Mouse (Mus musculus): ENCODE data around the gene Apba2. TPM values are rescaled to one million over a fixed set of nuclear protein-coding genes. Genes with fewer than 3 reads are reported as not detected.
A peak's percentile ranks its signal among the peaks of the same experiment; 100 is the strongest.

Apba2 gene
- total RNA-seq, 4 experiments from 2014 or later, result 1.1 to 1.9 (median 1.4) TPM

DNA sequence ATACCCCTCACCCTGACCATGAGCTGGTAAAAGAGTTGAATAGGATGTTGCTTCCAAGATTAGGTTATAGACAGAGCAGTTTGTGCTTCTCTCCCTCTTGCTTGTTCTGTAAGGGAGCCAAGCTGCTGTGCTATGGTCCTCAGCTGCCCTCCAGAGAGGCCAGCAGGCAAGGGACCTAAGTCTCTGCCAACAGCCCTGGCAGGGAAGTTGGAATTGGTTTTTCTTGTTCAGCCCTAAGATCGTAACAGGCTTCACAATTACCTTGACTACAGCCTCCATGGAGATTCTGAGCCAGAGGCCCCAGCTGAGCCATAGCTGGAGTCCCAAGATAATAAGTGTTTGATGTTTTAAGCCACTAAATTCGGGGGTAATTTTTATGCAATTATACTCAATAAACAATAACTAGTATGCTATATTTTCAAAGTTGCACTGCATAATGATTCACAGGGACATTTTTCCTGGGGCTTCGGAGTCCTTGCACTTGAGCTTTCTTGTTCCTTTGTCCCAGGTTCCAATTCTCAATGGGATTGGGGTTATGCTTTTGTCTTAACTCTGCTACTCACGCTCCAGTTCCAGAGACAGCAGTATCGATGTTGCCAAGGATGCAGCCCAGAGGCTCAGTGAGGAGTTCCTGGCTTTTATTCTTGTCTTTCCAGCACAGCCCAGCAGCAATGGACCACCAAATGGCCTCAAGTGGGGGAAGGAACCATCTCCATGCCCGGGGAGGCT lies 224.6 kb downstream of the Apba2 start:
- DNase-seq (ENCODE audit: low spot score), result no peak

DNA sequence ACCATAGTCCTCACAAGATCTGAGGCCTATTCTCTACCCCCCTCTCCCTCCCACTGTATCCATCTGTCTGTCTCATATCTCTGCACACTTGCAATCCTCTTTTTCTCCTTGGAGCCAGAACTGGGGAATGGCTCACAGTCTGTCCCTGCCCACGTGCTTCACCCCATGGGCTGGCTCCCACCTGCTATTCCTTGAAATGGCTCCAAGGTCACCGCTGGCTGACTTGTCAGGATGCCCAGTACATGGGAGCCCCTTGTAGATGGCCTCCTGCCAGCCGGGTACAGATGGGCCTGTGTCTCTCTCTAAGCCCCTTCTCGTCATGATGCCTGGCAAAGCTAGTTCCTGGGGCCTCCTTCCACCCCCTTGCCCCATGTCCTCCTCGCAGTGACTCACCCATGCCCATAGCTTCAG lies 226.7 kb downstream of the Apba2 start:
- DNase-seq (ENCODE audit: low spot score), result no peak

DNA sequence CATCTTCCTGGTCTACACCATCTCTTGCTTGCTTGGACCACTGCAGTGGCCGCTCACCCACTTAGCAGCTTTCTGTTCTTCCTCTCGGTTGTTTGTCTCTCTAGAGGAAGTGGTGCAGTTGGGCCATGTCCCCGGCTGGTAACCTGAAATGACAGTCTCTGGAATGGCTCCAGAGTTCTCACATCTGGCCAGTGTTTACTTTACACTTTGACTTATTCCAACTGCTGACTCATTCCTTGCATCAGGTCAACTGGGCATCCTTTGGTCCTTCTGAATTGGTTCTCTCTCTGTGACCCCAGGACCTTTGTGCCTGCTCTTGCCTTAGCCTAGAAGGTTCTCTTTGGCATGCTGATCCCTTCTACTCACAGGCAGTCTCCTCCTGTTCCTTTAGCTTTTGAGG lies 227.3 kb downstream of the Apba2 start:
- DNase-seq (ENCODE audit: low spot score), result no peak

DNA sequence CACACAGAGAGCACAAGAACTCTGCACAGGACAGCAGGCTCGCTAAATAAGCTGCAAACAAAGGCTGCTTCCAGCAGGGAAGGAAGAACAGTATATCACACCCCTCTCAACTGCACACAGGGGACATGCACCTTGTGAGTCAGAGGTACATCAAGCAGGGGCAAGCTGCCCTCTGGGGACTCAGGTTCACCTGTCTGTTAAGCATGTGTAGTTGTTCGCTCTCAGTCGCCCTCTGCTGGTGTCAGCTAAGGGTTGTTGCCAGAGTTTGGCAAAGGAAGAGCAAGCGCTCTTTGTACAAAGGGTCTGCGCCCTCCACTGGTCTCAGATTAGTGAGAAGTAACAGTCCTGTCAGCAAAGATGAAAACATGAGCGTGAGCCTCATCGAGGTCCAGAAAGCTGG lies 228.3 kb downstream of the Apba2 start:
- DNase-seq (ENCODE audit: low spot score), result no peak

DNA sequence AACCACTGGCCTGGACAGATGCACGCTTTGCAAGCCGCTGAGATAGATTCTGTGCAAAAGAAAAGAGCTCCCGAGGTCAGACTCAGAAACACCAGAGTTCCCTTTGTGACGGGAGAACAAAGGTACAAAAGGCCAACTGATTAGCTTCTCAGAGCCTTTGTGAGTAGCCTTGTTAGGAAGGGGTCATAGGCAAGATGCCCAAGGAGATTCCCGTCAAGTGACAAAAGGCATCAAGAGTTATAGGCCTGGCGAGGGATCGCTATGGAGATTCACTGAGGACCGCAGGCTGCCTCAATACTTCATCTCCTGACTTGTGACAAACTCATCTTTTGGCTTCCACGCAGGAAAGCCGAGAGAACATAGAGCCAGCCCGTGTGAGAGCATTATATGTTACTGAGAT lies 237.6 kb downstream of the Apba2 start:
- no peak for DNase-seq (ENCODE audit: low spot score)

DNA sequence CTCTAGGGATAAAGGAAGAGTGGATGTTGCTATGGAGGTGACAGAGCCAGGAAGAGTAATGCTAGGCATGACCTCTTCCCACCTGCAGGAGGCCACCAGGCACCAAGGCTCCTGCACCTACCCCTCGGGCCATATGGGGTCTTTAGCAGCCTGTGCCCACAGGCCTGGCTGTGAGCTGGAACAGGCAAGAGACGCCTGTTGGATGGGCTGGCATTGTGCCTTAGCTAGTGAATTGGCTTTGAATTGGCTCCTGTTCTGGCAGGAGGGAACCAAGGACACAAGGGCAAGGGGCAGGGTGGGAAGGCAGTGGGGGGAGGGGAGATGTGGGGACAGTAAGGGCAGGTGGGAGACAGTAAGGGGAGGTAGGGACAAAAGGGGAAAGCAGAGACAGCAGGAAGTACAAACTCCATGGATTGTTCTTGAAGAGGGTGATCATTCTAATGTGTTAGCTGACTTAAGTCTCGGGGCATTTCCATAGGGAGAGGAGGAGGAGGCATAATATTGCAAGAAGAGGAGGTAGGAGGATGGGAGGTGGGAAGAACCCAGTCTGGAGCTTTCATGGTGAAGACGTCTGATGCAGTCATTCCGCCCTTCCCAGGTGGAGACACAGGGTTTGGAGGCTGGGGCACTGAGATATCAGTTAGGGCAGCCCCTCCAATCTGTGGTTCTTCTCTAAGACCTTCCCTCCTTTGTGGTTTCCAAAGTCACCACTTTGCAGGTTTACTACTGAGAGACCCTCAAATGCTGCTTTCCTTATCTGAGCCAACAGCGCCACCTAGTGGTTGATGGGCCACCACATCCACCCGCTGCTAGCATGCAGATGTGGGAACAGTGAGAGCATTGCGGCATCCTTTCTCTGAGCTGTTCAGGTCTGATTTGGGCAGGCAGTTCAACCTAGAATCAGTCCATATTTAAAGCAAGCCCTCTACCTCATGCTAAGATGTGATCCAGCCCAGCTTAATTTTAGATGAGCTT lies 240.1 kb downstream of the Apba2 start:
- peak; percentile 38 for DNase-seq (ENCODE audit: low spot score)

DNA sequence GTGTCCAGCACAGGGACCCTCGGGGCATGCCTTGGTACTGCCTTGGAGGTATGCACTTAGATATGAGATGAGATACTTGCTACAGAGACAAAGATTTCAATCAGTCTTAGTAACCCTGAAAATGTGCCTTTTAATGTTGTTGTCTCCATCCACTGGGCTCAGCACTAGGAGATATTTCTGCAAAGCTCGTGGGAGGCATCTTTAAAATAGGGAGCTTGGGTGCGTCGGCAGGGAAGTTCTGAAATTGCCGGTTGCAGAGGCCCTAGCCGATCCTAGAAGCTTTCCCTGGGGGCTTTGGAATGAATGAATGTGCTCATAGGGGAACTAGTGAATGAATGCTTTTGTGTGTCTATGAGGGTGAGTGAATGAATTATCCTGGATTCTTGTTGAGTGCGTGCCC lies 242.1 kb downstream of the Apba2 start:
- no peak for DNase-seq (ENCODE audit: low spot score)

DNA sequence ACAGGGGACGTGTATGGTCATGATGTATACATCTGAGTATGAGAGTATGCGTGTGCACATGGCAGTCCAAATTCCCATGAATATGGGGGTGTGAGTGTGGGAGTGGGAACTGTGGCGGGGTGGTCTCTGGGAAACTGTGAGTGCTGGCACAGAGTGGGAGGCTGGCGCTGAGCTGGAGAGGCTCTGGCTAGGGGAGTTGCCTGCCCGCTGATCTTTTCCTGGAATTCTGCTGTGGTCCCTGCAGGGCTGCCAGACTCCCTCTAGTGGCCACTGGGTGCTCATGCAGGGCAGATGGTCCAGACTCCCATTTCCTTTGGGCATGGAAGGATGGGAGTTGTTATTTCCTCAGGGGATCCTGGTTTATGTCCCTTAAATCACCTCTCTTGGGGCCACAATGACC lies 250.0 kb downstream of the Apba2 start:
- DNase-seq (ENCODE audit: low spot score), result peak; percentile 6

DNA sequence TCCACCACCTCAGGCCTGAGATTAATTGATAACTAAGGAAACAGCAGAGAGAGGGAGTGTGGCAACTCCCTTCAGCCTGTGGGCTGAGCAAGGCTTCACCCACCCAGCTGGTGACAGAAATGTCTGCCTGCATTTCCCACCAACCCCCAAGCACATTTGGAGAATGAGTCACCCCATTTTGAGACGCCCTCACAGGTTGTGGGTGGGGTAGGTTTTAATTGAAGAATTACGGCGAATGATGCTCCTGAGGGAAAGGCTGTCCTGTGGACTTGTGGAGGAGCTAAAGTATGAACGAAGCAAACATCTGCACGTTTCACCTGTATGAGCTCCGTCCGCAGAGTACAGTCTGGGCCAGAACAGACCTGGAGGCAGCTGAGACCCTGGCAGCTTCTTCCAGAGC lies 250.6 kb downstream of the Apba2 start:
- no peak for DNase-seq (ENCODE audit: low spot score)

DNA sequence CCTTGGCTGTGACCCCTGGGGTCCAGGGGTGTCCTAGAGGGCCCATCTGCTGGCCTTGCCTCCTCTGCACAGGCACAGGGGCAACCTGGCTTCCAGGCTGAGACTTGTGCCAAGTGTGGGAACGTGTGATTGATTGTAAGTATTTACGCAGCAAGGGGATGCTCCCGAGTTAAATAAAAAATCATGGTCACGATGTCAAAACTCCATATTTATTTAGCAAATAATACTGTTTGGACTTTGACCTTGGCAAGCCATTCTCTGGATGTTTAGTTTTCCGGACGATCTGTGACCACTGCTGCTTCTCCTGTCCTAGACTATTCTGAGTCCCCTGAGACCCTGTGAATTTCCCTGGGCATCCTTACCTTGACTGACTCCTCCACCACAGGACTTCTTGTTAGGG lies 252.2 kb downstream of the Apba2 start:
- DNase-seq (ENCODE audit: low spot score), result no peak

DNA sequence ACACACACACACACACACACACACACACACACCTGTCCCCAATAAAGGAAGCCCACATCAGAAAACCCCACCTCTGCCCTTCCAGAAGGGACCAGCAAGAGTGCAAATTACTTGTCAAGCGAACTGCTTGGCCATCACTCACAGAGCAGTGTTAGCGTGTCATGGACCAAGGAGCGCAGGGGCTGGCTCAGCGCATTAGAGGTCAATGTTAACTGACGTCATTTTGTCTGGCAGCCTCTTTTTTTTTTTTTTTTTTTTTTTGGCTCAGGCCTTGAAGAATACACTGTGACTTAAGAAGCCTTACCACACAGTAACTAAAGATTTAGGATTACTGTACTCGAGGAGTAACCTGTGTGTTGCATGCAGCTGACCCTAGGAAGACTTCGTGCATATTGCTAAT lies 252.7 kb downstream of the Apba2 start:
- no peak for DNase-seq (ENCODE audit: low spot score)

DNA sequence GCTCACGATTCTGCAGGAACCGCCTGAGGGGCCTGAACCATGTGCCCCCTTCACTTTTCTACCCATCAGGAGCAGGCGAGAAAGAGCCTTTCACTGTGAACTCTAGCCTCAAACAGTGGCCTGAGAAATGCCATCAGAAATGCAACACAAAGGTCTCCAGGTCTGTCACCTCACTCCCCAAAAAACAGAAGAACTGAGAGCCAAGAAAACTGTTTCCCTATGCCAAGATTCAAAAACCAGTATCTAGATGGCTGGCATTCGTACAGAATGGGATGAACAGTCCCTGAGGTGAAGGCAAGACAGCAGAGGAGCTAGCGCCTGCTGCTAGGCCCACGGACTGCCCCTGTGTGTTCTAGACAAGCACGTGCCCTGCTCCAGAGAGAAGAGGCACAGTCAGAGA lies 253.6 kb downstream of the Apba2 start:
- no peak for DNase-seq (ENCODE audit: low spot score)

DNA sequence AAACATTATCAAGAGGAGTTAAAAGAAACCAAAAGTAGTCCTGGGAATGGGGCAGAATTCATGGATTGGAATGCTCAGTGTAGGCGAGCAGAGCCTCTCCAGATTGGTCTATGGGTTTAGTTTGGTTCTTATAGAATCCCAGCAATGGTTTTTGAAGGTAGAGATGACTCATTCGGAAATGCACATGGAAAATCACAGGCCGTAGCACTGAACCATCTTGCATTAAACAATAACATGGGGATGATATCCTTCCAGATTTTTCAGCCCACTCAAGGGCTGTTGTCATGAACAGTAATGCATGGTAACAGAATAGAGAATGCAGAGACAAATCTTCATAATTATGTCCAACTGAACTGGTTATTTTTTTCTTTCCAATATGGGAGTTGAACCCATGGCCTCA lies 264.1 kb downstream of the Apba2 start:
- no peak for DNase-seq (ENCODE audit: low spot score)

DNA sequence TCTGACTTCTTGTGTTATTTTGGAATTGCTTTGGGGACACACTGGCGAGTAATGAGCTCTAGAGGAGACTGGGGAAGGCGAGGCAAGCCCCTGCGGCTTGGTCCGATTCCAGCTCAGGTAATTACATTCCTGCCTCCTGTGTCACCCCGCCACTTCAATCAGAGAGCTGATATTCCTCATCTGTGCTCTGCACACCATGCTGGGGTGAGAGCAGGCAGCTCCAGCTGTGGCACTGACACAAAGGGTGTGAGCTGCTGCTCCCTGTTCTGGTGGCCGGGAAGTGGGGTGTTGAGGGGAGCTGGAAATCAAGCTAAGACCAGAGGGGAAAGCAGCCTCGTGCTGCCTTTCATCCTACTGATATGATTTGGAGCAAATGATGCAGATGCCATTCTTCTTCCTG lies 268.3 kb downstream of the Apba2 start:
- no peak for DNase-seq (ENCODE audit: low spot score)

DNA sequence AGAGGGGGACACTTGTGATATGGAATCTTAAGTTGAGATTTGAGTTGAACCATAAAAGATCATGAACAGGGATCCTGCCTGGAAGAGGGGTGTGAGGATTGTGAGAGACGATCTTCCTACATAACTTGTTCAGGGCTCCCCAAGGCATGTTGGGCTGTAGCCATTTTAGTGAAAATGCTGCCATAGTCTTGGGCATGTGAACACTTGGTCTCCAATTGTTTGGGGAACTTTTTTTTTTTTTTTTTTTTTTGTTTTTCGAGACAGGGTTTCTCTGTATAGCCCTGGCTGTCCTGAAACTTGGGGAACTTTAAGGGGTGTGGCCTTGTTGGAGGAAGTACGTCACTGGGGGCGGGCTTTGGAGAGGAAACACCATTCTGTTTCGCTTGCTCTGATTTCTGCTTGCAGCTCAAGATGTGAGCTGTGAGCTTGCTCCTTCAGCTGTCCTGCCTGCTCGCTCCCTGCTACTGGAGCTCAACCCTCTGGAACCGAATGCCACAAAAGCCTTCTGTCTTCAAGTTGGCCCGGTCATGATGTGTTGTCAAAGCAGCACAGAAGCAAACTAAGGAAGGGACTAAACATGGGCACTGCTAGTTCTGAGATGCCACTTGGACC lies 269.4 kb downstream of the Apba2 start:
- no peak for DNase-seq (ENCODE audit: low spot score)

DNA sequence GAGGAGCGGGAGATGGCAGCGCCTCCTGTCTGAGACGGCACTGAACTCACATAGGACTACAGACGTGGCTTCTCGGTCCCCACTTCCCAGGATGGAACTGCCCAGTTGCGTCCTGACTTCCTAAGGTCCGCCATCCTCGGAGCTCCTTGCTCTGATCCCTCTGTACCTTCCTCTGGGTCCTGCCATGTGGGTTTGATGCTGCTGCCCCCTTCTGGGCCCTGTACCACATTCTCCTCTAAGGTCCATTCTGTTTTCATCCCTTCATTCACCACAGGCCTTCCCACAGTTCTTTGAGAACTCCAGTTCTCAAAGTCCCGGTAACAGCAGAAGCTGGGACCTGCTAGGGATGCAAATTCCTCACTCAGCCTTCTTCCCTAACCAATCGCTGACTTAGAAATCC lies 272.0 kb downstream of the Apba2 start:
- no peak for DNase-seq (ENCODE audit: low spot score)

DNA sequence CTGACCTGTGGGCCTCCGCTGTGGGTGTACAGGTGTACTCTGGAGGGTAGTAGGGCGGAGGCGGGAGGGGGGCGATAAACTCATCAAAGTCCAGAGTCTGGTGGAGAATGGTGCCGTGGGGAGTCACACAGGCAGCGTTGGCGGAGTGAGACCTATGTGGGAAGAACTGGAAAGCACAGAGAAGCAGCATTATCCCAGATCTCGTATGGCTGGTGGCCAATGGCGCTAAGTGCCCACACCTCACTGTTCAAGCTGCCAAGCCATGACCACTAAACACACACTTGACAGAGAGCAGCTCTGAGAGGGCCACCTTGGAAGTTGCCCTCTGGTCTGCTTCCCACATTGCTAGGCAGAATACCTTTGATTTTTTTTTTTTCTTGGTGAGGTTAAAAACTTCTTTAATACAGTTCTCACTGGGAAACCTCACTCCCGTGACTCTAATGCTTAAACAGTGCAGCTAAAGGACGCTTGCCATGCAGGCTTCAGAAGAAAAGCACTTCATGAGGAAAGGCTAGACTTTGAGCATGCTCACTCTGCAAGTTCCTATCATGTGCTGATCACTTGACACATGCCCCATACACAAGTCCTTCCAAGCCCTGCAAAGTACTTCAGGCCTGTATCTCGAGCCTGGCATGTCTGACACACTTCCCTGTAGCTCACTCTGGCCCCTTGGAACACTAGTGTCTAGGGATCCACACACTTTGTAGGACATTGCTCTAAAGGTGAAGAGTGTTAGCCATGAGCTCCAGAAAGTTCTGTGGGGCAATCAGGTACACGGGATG lies 275.4 kb downstream of the Apba2 start:
- DNase-seq (ENCODE audit: low spot score), result no peak

DNA sequence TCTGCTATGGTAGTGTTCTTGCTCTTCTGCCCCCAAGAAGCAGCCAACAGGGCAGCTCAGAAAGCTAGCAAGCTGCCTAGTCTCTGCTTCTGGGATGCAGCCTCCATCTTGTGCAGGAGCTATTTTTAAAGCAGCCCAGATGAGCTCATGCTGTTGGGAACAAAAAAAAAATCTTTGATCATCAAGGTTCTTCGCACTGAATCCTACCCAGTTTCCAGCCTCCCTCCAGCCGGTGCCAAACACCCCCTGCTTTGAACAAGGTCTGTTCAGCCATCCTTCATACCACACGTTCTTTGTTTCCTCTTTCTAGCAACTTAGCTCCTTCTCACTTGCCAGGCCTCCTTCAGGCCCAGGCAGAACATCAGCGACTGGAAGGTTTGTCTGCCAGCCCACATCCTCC lies 278.0 kb downstream of the Apba2 start:
- DNase-seq (ENCODE audit: low spot score), result no peak

DNA sequence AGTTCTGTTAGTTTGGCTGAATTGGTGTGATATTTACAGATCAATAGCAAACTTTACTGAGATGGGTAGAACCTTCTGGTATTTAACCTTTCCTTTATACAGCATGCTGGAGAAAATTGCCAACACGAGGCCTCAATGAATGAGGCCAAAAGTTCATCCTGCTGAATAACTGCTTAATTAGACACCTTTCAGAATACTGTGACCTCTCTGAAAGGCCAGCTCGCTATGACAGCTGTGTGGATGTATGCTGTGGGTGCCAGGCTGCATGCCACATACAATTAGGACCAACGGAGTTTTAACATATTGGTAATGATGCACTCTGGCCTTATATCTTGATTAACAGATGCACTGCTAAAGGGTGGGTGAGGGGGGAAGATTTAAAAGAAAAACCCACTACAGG lies 283.5 kb downstream of the Apba2 start:
- DNase-seq (ENCODE audit: low spot score), result no peak

DNA sequence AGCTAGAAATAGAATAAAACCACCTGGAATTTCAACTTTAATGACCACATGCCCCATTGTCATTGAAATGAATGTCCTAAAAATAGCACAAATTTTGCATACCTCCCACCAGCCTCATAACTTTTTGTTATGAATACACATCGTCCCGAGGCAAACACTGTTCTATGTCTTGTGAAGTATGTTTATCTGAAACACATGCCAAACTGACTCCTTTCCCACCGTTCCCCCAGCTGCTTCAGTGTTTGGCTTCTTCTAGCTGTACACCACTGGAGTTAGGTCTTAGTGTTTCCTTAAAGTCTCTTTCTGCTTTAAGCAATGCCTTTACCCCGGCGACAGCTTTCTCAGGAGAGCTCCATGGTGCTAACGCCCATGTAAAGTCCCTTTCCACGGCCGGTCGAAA lies 289.6 kb downstream of the Apba2 start:
- DNase-seq (ENCODE audit: low spot score), result no peak

DNA sequence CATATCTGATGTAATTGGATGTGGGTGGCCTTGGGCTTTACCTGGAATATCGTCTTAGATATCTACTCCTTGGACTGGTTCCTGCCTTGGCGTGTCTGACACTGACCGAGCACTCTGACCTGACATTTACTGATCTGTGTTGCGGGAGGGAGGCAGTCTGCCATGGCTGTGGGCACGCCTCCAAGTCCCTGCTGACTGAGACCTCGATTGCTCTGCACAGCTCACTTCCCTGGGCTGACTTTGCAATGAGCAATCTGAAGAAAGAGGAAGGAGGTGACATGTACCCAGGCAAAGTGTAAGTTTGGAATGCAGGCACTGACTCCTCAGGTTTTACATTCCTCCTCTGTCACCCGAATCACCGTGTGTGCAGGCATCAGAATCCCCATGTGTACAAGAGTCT lies 290.5 kb downstream of the Apba2 start:
- no peak for DNase-seq (ENCODE audit: low spot score)

DNA sequence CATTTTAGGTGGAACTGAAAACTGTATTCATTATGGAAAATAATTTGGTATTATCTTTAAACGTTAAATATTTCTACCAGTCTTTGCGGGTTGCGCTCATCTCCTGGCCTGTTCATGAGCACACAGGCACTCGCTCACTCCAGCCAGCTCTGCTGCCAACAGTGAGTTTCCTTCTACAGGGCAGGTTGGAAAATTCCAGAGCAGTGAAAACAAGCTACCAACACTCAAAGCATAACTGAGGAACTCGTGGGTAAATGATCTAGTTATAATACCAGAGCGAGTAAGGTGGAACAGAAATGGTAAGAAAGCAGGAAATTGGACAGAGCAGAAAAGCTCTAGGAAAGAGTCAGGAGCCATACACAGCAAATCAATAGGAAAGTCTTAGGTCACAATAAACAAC lies 294.0 kb downstream of the Apba2 start:
- DNase-seq (ENCODE audit: low spot score), result no peak
